Mouse (Mus musculus) frontal cortex, postnatal 14 days (tissue): Measurements from ENCODE around the gene Wdr46.
A peak's percentile ranks its signal among the peaks of the same experiment; 100 is the strongest.
"Not testable (repeated sequence)": the region's sequence is repeated elsewhere in the genome, so short reads cannot be mapped to it uniquely, and the experiment has no call there.

ENCODE experiments used
- DNase-seq, 2 experiments: peaks; one replicate each; pipeline ENCODE4 v3.0.0; 2022; ENCODE audit warnings: low spot score in 2 of 2

Gene Wdr46

DNA sequence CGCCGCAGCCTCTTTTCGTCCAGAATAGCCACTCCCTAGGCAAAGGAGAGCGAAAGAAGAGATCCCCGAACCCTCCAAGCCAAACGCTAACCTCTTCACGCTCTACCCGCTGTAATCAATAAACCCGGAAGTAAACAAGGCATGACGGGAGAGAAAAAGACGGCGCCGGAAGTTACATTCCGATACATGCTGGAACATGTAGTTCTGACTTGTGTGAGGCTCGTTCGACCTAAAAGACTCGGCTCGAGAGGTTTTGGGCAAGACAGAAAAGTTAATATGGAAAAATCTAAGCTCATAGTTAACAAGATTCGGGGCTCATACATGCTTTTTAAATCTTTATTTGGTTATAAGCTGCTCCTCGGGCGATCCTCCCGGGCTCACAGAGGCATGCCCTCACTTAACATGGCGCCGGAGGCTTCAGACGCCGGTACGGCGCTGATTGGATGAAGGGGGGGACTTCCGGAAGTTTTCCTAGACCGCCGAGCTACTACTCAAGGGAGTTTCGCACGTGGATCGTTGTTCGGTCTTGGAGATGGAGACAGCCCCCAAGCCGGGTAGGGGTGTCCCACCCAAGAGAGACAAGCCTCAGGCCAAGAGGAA, at the start of gene Wdr46, which contains the start of gene Pfdn6:
Gene Wdr46 (plus strand): TSS at position 455 of the 600 bp plus-strand sequence.
Gene Pfdn6 (minus strand): TSS at position 138 of the 600 bp plus-strand sequence.
- DNase-seq: peak; percentile 72 to 76

DNA sequence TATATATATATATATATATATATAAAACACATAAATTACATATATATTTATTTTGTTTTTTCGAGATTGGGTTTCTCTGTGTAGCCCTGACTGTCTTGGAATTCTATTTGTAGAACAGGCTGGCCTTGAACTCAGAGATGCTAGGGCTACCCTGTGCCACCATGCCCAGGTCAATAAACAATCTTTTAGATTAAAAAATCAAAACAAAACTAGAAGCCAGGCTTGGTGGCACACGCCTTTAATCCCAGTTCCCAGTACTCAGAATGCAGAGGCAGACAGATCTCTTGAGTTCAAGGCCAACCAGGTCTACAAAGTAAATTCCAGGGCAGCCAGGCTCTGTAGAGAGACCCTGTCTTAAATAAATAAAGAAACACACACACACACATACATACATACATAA, 49.1 kb upstream of the Wdr46 start:
- no peak for DNase-seq

DNA sequence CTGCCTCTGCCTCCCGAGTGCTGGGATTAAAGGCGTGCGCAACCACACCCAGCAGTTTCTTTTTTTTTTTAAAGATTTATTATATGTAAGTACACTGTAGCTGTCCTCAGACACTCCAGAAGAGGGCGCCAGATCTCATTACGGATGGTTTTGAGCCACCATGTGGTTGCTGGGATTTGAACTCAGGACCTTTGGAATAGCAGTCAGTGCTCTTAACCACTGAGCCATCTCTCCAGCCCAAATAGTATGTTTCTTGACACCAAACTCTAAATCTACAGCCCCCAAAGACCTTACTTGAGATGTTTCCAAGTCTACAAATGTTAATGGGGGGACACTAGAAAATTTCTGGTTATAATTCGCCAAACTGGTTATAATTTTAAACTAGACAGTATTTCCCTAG, 48.6 kb upstream of the Wdr46 start:
- DNase-seq: not testable (repeated sequence)

DNA sequence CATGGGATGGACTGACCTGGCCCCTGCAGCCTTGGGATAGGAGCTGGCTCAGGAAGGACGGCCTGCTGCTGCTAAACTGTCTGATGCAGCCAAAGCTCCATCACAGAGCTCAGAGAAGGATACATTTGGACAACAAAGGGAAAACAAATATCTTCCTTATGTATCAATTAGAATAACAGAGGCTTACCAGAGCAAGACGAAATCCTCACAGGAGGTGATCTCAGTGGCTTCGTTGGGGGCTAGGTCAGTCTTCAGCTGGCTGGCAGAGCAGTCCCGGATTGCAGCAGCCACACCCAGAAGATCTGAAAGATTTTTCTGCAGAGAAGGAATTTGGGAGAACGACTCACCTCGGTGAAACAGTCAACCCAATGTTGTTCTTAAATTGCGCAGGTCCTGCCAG, 48.0 kb upstream of the Wdr46 start:
- DNase-seq: no peak

DNA sequence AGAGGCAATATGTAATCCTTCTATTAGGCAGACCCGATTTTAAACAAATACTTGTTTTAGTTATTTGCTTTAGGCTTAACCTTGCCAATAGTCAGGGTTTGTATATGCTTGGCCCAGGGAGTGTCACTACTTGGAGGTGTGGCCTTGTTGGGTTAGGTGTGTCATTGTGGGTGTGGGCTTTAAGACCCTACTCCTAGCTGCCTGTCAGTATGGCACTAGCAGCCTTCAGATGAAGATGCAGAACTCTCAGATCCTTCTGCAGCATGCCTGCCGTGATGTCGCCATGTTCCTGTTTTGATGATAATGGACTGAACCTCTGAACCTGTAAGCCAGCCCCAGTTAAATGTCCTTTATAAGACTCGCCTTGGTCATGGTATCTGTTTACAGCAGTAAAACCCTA, 47.4 kb upstream of the Wdr46 start:
- not testable (repeated sequence) for DNase-seq

DNA sequence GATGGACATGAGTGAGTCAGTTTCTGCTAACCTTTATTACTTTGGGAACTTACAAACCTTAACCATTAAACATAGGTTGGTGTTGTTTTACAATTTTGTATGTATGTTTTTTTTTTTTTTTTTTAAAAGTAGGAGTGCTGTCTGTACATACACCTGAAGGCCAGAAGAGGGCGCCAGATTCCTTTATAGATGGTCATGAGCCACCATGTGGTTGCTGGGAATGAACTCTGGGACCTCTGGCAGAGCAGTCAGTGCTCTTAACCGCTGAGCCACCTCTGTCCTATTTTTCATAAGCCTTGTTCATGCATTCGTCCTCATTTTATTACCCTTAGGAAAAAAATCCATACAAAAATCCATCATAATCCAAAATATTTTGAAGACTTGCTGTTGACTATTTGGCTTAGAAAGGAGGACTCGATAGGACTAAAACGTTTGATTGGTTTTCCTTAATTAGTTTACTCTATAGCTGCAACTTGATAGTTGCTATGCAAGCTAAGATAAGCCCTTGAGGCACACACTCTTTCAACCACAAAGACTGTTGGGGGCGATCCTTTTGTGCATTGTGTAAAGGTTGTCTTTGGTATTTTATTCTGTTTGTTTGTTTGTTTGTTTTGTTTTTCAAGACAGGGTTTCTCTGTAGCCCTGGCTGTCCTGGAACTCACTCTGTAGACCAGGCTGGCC, 43.2 kb upstream of the Wdr46 start:
- no peak for DNase-seq

DNA sequence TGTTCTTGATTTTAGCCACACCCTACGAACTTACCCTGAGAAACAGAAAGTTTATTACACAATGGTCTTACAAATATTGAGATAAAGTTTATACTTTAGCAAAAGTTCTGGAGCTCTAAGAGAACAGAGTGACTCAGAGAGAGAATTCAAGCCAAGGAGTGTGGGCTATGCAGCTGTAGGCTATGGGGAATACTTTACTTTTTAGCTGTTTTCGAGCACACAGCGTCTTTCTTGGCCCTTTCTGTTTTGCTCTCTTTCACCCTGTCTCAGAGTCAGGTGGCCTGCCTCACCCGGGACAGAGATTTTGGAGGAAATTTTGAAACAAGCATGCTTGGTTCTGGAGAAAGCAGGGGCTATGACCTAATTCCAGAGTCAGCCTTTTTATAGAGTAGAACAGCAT, 42.3 kb upstream of the Wdr46 start:
- not testable (repeated sequence) for DNase-seq

DNA sequence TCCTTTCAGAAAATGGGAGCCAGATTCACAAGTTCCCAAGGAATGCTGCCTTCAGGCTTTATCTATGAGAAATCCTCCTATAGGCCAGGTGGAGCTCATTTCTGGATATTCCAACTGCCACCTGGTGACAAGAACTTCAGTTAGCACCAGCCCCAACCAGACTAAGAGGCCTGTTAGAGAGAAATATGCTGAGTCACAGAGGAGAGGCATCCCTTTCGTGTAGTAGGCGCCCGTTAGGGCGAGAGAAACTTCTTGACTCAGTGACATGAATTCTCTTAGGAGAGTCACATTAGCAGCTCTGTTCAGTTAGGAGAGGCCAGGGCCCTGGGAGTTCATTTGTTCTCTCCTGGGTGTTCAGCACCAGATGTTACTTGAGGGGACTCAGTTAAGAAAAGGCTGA, 40.8 kb upstream of the Wdr46 start:
- DNase-seq: no peak

DNA sequence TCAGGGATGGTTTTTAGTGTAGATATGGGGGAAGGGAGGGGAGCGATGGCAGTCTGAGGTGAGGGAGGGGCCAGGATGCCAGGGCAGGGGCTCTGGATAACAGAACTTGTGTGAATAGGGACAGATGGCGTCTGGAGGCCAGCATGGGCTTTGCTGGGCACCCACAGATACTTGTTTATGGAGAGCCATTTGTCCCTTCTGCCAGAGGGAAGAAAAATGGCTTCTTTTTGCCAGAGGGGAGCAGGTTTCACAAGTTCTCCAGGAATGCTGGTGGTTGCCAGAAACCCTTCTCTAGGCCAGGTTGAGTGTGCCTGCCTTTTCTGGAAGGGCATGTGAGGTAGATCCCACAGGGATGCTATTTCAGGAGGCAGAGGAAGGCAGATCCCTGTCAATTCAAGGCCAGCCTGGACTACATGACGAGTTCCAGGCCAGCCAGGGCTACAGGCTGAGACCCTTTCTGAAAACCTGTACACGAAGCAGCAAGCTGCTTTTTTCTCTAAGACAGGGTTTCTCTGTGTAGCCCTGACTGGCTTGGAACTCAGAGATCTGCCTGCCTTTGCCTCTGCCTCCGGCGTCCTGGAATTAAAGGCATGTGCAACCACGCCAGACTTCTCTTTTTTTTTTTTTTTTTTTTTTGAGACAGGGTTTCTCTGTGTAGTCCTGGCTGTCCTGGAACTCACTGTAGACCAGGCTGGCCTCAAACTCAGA, 40.0 kb upstream of the Wdr46 start:
- DNase-seq: no peak

DNA sequence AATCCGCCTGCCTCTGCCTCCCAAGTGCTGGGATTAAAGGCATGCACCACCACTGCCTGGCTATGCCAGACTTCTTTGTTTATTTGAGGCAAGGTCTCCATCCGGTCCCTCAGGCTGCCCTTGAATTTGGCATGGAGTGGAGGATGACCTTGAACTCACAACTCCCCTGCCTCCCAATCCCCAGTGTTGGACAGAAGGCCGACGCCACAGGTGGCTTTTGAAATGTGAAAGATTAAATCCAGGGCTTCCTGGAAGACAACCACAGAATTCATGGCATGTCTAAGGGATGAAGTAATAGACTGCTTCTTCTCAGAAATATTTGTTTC, 39.5 kb upstream of the Wdr46 start:
- no peak for DNase-seq

DNA sequence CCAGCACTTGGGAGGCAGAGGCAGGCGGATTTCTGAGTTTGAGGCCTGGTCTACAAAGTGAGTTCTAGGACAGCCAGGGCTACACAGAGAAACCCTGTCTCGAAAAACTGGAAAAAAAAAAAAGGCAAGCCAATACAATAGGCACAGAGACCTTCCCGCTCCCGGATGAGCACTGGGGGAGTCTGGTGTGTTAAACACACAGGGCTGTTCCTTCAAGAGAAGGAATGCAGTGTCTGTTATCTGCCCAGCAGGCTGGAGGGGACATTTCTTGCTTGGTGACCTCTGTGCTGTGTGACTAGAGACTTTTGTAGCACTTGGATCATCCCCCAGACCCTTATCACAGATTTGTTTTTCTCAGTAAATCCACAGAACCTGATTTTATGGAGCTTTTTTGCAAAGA, 38.8 kb upstream of the Wdr46 start:
- no peak for DNase-seq

DNA sequence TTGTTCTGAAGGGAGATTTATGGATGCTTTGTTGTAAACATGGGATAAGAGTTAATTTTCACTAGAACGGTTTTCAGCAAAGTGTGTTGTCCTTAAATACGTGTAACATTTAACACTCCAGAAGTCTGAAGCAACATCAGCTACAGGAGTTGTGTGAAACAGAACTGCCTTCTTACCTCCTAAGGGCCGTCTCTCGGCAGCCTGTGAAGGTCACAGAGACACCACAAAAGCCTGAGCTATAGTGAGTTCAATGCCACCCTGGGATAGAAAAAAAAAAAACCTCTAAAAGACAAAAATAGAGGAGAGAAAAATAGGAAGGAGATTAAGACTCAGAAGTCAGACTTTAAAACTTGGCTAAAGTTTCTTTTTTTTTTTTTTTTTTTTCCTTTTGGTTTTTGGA, 38.4 kb upstream of the Wdr46 start:
- no peak for DNase-seq

DNA sequence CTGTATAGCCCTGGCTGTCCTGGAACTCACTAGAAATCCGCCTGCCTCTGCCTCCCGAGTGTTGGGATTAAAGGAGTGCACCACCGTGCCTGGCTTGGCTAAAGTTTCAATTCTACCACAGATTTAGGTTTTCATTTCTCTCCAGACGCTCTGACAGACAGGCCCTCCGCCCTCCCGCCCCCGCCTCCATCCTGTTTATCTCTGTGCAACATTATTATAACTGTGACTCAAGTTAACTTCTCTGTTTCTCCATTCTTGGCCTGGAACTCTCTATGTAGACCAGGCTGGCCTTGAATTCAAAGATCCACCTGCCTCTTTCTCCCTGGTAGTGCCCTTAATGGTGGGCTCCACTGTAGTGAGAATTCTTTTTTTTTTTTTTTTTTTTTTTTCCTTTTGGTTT, 38.0 kb upstream of the Wdr46 start:
- no peak for DNase-seq

DNA sequence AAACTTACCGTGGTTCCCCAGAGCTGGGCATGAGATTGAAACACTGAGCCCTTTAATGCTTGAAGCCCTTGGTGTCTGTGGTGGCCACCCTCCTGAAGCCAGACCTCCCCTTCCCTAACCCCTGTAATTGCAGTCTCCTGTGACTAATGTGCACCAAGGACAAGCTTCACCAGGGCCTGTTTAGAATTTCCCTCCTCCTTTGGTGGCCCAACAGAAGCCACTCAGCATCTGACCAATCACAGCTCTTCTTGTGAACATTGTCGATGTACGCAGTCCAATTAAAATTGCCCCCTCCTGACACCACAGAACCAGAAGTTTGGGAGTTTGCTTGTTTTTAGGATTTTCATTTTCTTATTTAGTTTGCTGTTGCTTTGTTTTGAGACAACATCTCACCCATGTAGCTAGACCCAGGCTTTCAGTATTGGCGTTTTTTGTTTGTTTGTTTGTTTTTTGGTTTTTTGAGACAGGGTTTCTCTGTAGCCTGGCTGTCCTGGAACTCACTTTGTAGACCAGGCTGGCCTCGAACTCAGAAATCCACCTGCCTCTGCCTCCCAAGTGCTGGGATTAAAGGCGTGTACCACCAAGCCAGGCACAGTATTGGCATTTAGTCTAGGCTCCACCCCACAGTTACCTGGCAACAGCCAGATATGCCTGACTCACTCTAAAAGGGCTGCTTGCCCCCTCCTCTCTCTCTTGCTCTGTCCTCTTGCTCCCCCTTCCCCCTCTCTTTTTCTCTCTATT, 36.4 kb upstream of the Wdr46 start:
- DNase-seq: not testable (repeated sequence)

DNA sequence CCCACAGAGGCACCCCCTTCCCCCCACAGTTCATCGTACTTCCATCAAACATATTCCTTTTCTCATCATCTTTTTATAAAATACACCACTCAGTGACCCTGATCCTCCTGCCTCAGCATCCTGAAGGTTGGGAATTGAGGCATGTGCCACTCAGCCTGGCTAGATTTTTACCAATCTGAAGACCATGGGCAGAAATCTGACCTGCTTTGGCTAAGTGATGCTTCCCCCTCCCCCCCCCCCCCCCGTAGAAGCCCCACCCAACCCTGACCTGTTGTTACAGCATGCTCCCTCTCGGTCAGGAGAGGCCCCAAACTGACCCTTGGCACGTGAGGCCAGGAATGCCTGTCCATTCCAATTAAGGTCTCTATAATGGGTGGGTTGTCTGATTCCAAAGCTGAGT, 35.6 kb upstream of the Wdr46 start, which contains the start of gene Platr17:
Gene Platr17 (plus strand): TSS at position 301 of the 400 bp plus-strand sequence.
- DNase-seq: not testable (repeated sequence)

DNA sequence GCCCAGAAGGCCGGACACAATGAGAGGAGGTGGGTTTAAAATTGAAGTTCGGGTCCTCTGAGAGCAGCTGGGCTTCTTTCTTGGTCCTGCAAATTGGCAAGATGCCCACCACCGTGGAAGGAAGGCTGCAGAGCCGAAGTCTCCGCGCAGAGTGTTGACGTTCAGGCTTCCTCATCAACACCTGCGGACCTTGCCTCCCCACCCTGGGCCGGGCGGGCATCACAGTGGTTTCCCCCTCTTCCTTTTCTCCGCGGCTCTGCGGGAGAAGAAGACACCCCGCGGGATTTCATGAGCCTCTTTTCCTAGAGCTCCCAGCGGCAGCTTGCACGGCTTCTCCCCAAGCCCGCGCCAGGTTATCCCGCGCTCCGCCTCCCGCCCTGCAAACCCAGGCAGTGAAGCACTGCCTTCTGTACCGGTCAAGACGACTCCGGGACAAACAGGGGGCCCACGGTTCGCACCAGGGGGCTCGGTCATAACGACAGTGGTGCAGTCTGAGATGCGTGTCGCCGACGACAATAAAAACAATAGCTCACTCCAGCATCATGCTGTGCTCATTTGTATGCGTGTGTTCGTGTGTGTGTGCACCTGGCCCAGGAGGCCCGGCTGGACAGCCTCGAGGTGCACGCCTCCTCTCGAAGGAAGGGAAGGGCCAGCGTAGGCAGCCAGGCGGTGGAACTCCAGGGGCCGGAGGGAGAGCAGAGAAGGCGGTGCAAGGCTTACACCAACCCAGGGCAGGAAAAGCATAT, 32.0 kb upstream of the Wdr46 start:
- peak; percentile 51 to 56 for DNase-seq

DNA sequence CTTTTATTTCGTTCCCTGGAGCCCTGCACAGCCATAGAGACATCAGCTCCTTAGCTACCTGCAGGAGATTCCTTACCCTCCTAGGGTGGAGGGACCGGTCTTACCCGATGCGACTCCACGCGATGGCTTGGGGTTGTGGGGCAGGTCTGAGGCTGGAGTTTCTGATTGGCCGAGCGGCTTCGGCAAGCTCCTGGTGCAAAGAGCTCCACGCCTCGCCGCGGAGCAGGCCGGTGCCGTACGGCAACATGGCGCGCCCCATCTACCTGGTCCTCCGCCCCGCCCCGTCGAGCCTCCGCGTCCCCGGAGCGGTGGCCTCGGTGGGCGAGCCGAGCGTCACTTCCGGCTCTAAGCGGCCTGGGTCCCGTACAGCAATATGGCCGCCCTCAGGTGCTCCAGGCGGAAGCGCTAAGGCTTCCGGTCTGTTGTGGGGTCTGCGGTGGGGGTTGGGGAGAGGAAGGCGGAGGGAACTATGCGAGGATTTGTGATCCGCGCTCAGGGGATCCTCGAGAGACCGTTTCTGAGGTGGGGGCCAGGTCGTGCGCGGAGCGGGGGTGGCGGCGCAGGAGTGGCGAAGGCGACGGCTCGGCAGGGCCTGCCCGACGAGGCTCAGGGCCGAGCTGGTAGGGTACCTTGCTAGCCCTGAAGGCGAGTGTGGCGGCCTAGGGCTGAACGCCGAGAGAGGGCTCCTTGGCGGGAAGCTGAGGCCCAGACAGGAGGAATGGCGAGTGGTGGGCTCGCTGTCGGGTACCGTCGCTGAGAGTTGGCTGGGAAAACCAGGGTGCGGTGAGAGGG, 31.2 kb upstream of the Wdr46 start, which contains the start of gene Daxx:
Gene Daxx (plus strand): TSS at position 338 of the 792 bp plus-strand sequence.
- peak; percentile 95 to 97 for DNase-seq

DNA sequence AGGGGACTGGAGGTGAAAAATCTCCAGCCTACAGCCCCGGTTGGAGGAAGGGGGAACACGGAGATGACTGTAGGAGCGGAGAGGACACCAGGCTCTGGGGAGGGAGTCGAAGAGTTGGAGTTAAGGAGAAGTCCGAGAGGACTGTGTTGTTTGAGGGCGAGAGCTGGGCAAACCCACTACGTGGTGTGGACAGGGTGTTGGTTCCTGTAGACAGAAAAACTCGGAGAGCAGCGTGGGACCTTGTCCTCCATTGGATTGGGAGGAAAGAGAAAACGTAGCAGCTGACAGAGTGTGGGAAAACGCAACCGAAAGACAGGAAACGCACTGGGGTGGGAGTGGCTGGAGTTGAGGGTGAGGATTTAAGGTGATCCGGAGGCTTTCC, 30.6 kb upstream of the Wdr46 start:
- no peak for DNase-seq

DNA sequence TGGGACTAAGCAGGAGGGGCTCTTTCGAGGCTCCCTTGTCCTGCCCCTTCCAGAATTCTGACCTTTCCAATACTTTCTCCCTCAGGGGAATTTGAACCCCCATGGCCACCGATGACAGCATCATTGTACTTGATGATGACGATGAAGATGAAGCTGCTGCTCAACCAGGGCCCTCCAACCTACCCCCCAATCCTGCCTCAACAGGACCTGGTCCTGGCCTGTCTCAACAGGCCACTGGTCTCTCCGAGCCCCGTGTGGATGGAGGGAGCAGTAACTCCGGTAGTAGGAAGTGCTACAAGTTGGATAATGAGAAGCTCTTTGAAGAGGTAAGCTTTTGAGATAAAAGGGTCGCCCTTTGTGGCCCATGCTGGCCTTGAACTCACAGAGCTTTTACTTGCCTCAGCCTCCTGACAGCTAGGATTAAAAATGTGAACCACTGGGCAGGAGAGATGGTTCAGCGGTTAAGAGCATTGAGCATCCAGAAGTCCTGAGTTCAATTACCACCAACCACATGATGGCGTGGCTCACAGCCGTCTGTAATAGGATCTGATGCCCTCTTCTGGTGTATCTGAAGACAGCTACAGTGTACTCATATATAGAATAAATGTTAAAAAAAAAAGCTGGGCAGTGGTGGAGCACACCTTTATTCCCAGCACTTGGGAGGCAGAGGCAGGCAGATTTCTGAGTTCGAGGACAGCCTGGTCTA, 30.0 kb upstream of the Wdr46 start:
- DNase-seq: no peak
